Mouse (Mus musculus) A20 (cell line): ENCODE measurements around the gene Ascl3.

ENCODE experiments used
- DNase-seq: peaks from one replicate; pipeline ENCODE4 v3.0.0-alpha.2; 2011; ENCODE audit warnings: low read depth, low spot score

Gene Ascl3

GRCm38 (mm10) chr7:109731626-109732025 lies at the start of gene Ascl3:
Ascl3 (minus strand) TSS chr7:109731726.
- DNase-seq: no peak

- DNase-seq: no peak
Measured at GRCm38 (mm10) chr7:109781087-109781469, 49.6 kb upstream of the Ascl3 start.

- no peak for DNase-seq
Measured at GRCm38 (mm10) chr7:109772251-109772650, 40.7 kb upstream of the Ascl3 start.

GRCm38 (mm10) chr7:109768699-109769383 lies 37.3 kb upstream of the Ascl3 start:
- DNase-seq: no peak

- no peak for DNase-seq
Measured at GRCm38 (mm10) chr7:109767575-109768350, 36.2 kb upstream of the Ascl3 start.

GRCm38 (mm10) chr7:109764009-109764408 lies 32.5 kb upstream of the Ascl3 start:
- no peak for DNase-seq

- DNase-seq: no peak
Measured at GRCm38 (mm10) chr7:109756291-109756690, 24.8 kb upstream of the Ascl3 start.

- no peak for DNase-seq
Measured at GRCm38 (mm10) chr7:109754034-109754433, 22.5 kb upstream of the Ascl3 start.

- DNase-seq: peak; percentile 89
Measured at GRCm38 (mm10) chr7:109752008-109752925, 20.7 kb upstream of the Ascl3 start, which contains the start of gene Tmem9b. Tmem9b (minus strand) TSS chr7:109752875.

- DNase-seq: no peak
Measured at GRCm38 (mm10) chr7:109751427-109752007, 20.0 kb upstream of the Ascl3 start.

GRCm38 (mm10) chr7:109747747-109748146 lies 16.2 kb upstream of the Ascl3 start:
- no peak for DNase-seq

- no peak for DNase-seq
Measured at GRCm38 (mm10) chr7:109741703-109742102, 10.2 kb upstream of the Ascl3 start.

- no peak for DNase-seq
Measured at GRCm38 (mm10) chr7:109741060-109741459, 9.5 kb upstream of the Ascl3 start.

GRCm38 (mm10) chr7:109739822-109740370 lies 8.4 kb upstream of the Ascl3 start:
- DNase-seq: no peak

GRCm38 (mm10) chr7:109734806-109735205 lies 3.3 kb upstream of the Ascl3 start:
- no peak for DNase-seq

- no peak for DNase-seq
Measured at GRCm38 (mm10) chr7:109723697-109724096, 7.8 kb downstream of the Ascl3 start, which contains the start of gene BC051019. BC051019 (minus strand) TSS chr7:109723850.

- DNase-seq: no peak
Measured at GRCm38 (mm10) chr7:109723114-109723513, 8.4 kb downstream of the Ascl3 start.

GRCm38 (mm10) chr7:109722618-109723017 lies 8.9 kb downstream of the Ascl3 start:
- DNase-seq: peak; percentile 35

- DNase-seq: peak; percentile 46
Measured at GRCm38 (mm10) chr7:109719286-109719685, 12.2 kb downstream of the Ascl3 start.

- DNase-seq: no peak
Measured at GRCm38 (mm10) chr7:109713434-109713982, 18.0 kb downstream of the Ascl3 start.

- no peak for DNase-seq
Measured at GRCm38 (mm10) chr7:109712198-109712597, 19.3 kb downstream of the Ascl3 start.
